Mouse (Mus musculus) liver, postnatal 0 days (tissue): ENCODE results near the gene Ankdd1b. TPM values are rescaled to one million over a fixed set of nuclear protein-coding genes. Genes with fewer than 3 reads are reported as not detected.

Experiments used
- ATAC-seq: fragments of 200-750 bp; cut with Nextera tagmentation; 2 replicates; pipeline ENCODE4 v1.8.0; 2017; ENCODE audit warnings: mild to moderate bottlenecking, moderate library complexity
- DNase-seq: peaks from one replicate; pipeline ENCODE4 v3.0.0-alpha.2; 2016
- H3K27ac ChIP-seq: fragments of 300-500 bp; sonication (generic); 2 replicates; pipeline ENCODE4 v1.5.1; 2014; ENCODE audit warnings: antibody characterized with exemption, moderate library complexity, mild to moderate bottlenecking, low read depth
- H3K27me3 ChIP-seq: fragments of 300-500 bp; sonication (generic); 2 replicates; pipeline ENCODE4 v1.6.1; 2014; ENCODE audit warnings: low read length, control low read depth, mixed read lengths; ENCODE audit not compliant: insufficient read depth
- H3K36me3 ChIP-seq: fragments of 300-500 bp; sonication (generic); replicated peaks from 2 replicates; pipeline ENCODE4 v1.6.1; 2014; ENCODE audit warnings: mild to moderate bottlenecking, control low read depth, low read length, moderate library complexity, mixed read lengths; ENCODE audit not compliant: insufficient read depth
- H3K4me1 ChIP-seq: fragments of 300-500 bp; sonication (generic); 2 replicates; pipeline ENCODE4 v1.6.1; 2014; ENCODE audit warnings: antibody characterized with exemption, mild to moderate bottlenecking, control low read depth; ENCODE audit not compliant: insufficient read depth
- H3K4me2 ChIP-seq: fragments of 300-500 bp; sonication (generic); 2 replicates; pipeline ENCODE4 v1.6.1; 2014; ENCODE audit warnings: low read depth, mild to moderate bottlenecking, low read length, moderate library complexity, mixed read lengths
- H3K4me3 ChIP-seq: fragments of 300-500 bp; sonication (generic); 2 replicates; pipeline ENCODE4 v1.5.1; 2014; ENCODE audit warnings: low read depth, low read length
- H3K9ac ChIP-seq: fragments of 300-500 bp; sonication (generic); replicated peaks from 2 replicates; pipeline ENCODE4 v1.6.1; 2014; ENCODE audit warnings: mild to moderate bottlenecking, moderate library complexity
- H3K9me3 ChIP-seq: fragments of 300-500 bp; sonication (generic); 2 replicates; pipeline ENCODE4 v1.6.1; 2016; ENCODE audit warnings: mild to moderate bottlenecking, control low read depth, low read length, mixed read lengths
- CTCF ChIP-seq: sonication (generic); IDR thresholded peaks from 2 replicates; pipeline ENCODE4 v1.5.1; 2016; ENCODE audit warnings: antibody characterized with exemption, low read depth
- EP300 ChIP-seq: IDR thresholded peaks from 2 replicates; pipeline ENCODE4 v1.6.1; 2016; ENCODE audit warnings: antibody characterized with exemption, low read depth, mild to moderate bottlenecking
- WGBS: fragments of 180-500 bp; shearing (Covaris S2); extraction: QIAGEN DNeasy Blood & Tissue Kit; methylation state at CpG from one replicate; pipeline ENCODE4 v1.1.7; 2014; ENCODE audit not compliant: insufficient replicate concordance; 5-methylcytosine and 5-hydroxymethylcytosine counted together
- polyA plus RNA-seq: library from polyadenylated mRNA; unstranded; fragments of >200 nt; fragmentation: Nextera tagmentation; extraction: Ambion mirVana; gene quantifications from 2 replicates; pipeline ENCODE4 v1.2.1, GENCODE M21; 2015

Ankdd1b gene
- polyA plus RNA-seq, 1 experiment from 2014 or later = not detected

DNA sequence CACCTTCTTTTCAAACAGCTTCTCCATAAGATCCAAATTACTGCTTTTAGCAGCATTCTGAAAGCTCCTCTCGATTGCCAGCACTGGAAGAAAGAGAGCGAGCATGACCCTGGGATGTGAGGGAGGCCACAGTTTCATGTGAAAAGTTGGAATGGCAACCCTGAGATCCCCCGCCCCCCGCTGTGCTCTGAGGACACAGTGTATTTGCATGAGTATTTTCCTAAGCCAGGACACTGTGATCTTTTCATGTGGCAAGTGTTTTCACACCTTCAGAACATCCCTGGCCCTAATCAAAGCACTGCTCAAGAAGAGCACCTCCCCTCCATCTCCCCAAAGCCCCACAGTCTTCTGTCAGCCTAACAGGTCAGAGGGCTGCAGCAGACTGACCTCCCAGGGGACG is 5.7 kb downstream of the Ankdd1b start:
- no peak for TF ChIP-seq EP300
- no peak for TF ChIP-seq CTCF
- Histone ChIP-seq H3K4me2 (no peak overlapping the region), H3K9ac (no peak overlapping the region), H3K4me3 (no peak overlapping the region), H3K27ac (no peak overlapping the region), H3K4me1 (no peaks in the 10 kb centered on the region), H3K9me3 (no peaks in the 10 kb centered on the region), H3K36me3 (no peaks in the 10 kb centered on the region), H3K27me3 (no peaks in the 10 kb centered on the region)
- WGBS = 69% methylated on average over 5 of the region's 5 CpGs
- ATAC-seq (no peak), DNase-seq (no peak)

GRCm38 (mm10) chr13:96462644-96463043 is 8.4 kb downstream of the Ankdd1b start:
- H3K4me3 ChIP-seq = no peak overlapping the region
- no peaks in the 10 kb centered on the region for H3K9me3 ChIP-seq
- DNase-seq = no peak
- no peak overlapping the region for H3K27ac ChIP-seq
- H3K27me3 ChIP-seq = no peaks in the 10 kb centered on the region
- no peaks in the 10 kb centered on the region for H3K36me3 ChIP-seq
- H3K4me2 ChIP-seq = no peak overlapping the region
- H3K9ac ChIP-seq = no peak overlapping the region
- H3K4me1 ChIP-seq = no peaks in the 10 kb centered on the region
- no peak for TF ChIP-seq EP300
- no peak for TF ChIP-seq CTCF
- WGBS = 83% methylated on average over 1 of the region's 1 CpGs
- ATAC-seq = no peak

- no peak overlapping the region for H3K4me3 ChIP-seq
- no peak overlapping the region for H3K27ac ChIP-seq
- H3K9me3 ChIP-seq = no peaks in the 10 kb centered on the region
- DNase-seq (no peak), ATAC-seq (no peak)
- H3K36me3 ChIP-seq = no peaks in the 10 kb centered on the region
- WGBS = 70% methylated on average over 4 of the region's 4 CpGs
- H3K4me1 ChIP-seq = no peaks in the 10 kb centered on the region
- H3K27me3 ChIP-seq = no peaks in the 10 kb centered on the region
- TF ChIP-seq EP300 (no peak), CTCF (no peak)
- H3K4me2 ChIP-seq = no peak overlapping the region
- H3K9ac ChIP-seq = no peak overlapping the region
These were observed 12.4 kb downstream of the Ankdd1b start for GRCm38 (mm10) chr13:96458606-96459005.

DNA sequence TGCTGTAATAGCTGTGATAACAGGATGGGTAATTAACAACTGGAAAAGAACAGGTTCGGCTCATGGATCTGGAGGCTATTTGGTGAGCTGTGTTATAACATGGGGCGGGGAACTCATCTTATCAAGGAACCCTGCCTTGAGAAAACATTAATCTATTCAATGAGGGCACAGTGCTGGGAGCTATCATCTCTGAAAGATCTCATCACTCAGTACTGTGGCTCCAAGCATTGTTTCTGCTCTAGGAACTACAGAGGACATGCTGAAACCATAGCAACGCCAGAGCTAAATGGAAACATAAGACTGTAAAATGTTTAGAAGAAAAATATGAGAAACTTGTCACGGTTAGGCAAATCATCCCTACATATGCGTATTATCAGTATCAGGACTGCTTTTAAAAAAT is 13.0 kb downstream of the Ankdd1b start:
- no peak overlapping the region for H3K4me2 ChIP-seq
- DNase-seq (no peak), ATAC-seq (no peak)
- H3K4me1 ChIP-seq = no peaks in the 10 kb centered on the region
- 75% methylated on average over 5 of the region's 5 CpGs for WGBS
- H3K27me3 ChIP-seq = no peaks in the 10 kb centered on the region
- H3K27ac ChIP-seq = no peak overlapping the region
- no peak overlapping the region for H3K4me3 ChIP-seq
- TF ChIP-seq CTCF (no peak), EP300 (no peak)
- no peaks in the 10 kb centered on the region for H3K9me3 ChIP-seq
- H3K9ac ChIP-seq = no peak overlapping the region
- no peaks in the 10 kb centered on the region for H3K36me3 ChIP-seq

GRCm38 (mm10) chr13:96457566-96457965 is 13.4 kb downstream of the Ankdd1b start:
- no peak for DNase-seq
- Histone ChIP-seq H3K27ac (no peak overlapping the region), H3K9ac (no peak overlapping the region), H3K4me1 (no peaks in the 10 kb centered on the region), H3K36me3 (no peaks in the 10 kb centered on the region), H3K4me2 (no peak overlapping the region), H3K4me3 (no peak overlapping the region), H3K9me3 (no peaks in the 10 kb centered on the region), H3K27me3 (no peaks in the 10 kb centered on the region)
- TF ChIP-seq EP300 (no peak), CTCF (no peak)
- 75% methylated on average over 5 of the region's 5 CpGs for WGBS
- no peak for ATAC-seq

DNA sequence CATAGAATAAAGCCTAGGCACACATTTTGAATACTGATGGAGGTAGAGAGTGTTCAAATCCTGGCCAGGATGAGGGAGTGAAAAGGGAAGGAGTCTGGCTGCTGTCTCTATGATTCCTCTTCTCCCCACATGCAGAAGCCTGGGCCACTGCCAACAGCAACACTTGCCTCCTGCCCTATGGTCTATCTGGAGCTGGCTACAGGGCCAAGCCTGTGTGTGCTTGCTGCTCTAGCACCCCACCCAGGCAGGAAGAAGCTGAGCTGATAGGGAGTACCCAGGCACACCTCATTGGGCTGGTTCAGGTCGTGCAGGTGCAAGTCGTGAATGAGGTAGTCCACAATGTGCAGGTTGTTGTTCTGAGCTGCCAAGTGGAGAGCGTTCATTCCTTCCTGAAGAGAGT is 16.7 kb downstream of the Ankdd1b start:
- H3K4me3 ChIP-seq = no peak overlapping the region
- no peak overlapping the region for H3K27ac ChIP-seq
- no peaks in the 10 kb centered on the region for H3K36me3 ChIP-seq
- H3K9me3 ChIP-seq = no peaks in the 10 kb centered on the region
- H3K4me1 ChIP-seq = no peaks in the 10 kb centered on the region
- no peak overlapping the region for H3K4me2 ChIP-seq
- TF ChIP-seq EP300 (no peak), CTCF (no peak)
- DNase-seq (no peak), ATAC-seq (no peak)
- 72% methylated on average over 3 of the region's 3 CpGs for WGBS
- H3K9ac ChIP-seq = no peak overlapping the region
- H3K27me3 ChIP-seq = no peaks in the 10 kb centered on the region

- Histone ChIP-seq H3K36me3 (no peaks in the 10 kb centered on the region), H3K9ac (no peak overlapping the region), H3K4me2 (no peak overlapping the region), H3K27me3 (no peaks in the 10 kb centered on the region), H3K4me1 (no peaks in the 10 kb centered on the region), H3K9me3 (no peaks in the 10 kb centered on the region), H3K27ac (no peak overlapping the region), H3K4me3 (no peak overlapping the region)
- TF ChIP-seq EP300 (no peak), CTCF (no peak)
- 84% methylated on average over 3 of the region's 3 CpGs for WGBS
- ATAC-seq (no peak), DNase-seq (no peak)
These were observed 18.4 kb downstream of the Ankdd1b start for GRCm38 (mm10) chr13:96452621-96453020.
